Mouse (Mus musculus) stomach, embryonic 15.5 days (tissue): ENCODE data around the gene Tgfbr3. TPM values are rescaled to one million over a fixed set of nuclear protein-coding genes. Genes with fewer than 3 reads are reported as not detected.
A peak's percentile ranks its signal among the peaks of the same experiment; 100 is the strongest.
"Not testable (repeated sequence)": the region's sequence is repeated elsewhere in the genome, so short reads cannot be mapped to it uniquely, and the experiment has no call there.

Source experiments
- ATAC-seq: fragments of 200-750 bp; cut with Nextera tagmentation; 2 replicates; pipeline ENCODE4 v1.8.0; 2017; ENCODE audit warnings: low read depth, moderate number of reproducible peaks, moderate TSS enrichment; ENCODE audit not compliant: insufficient read depth, low FRiP score
- H3K27ac ChIP-seq: fragments of 300-500 bp; sonication (generic); 2 replicates; pipeline ENCODE4 v1.5.1; 2015; ENCODE audit warnings: mild to moderate bottlenecking, inconsistent platforms
- H3K27me3 ChIP-seq: fragments of 300-500 bp; sonication (generic); replicated peaks from 2 replicates; pipeline ENCODE4 v1.6.1; 2015; ENCODE audit warnings: inconsistent platforms
- H3K36me3 ChIP-seq: fragments of 300-500 bp; sonication (generic); 2 replicates; pipeline ENCODE4 v1.6.1; 2015; ENCODE audit warnings: inconsistent platforms
- H3K4me1 ChIP-seq: fragments of 300-500 bp; sonication (generic); 2 replicates; pipeline ENCODE4 v1.6.1; 2015; ENCODE audit warnings: inconsistent platforms
- H3K4me2 ChIP-seq: fragments of 300-500 bp; sonication (generic); 2 replicates; pipeline ENCODE4 v1.6.1; 2015; ENCODE audit warnings: mild to moderate bottlenecking, inconsistent platforms
- H3K4me3 ChIP-seq: fragments of 300-500 bp; sonication (generic); replicated peaks from 2 replicates; pipeline ENCODE4 v1.5.1; 2015; ENCODE audit warnings: inconsistent platforms
- H3K9ac ChIP-seq: fragments of 300-500 bp; sonication (generic); 2 replicates; pipeline ENCODE4 v1.6.1; 2015; ENCODE audit warnings: inconsistent platforms
- H3K9me3 ChIP-seq: fragments of 300-500 bp; sonication (generic); 2 replicates; pipeline ENCODE4 v1.6.1; 2016; ENCODE audit warnings: inconsistent platforms
- WGBS: fragments of 180-500 bp; shearing (Covaris S2); methylation state at CpG from one replicate; pipeline ENCODE4 v1.1.7; 2015; 5-methylcytosine and 5-hydroxymethylcytosine counted together
- polyA plus RNA-seq: library from polyadenylated mRNA; unstranded; fragments of >200 nt; fragmentation: Nextera tagmentation; extraction: Ambion mirVana; gene quantifications from 2 replicates; pipeline ENCODE4 v1.2.1, GENCODE M21; 2015

Tgfbr3 gene
- polyA plus RNA-seq, 1 experiment from 2014 or later = 20.3 TPM

GRCm38 (mm10) chr5:107233366-107234354 lies 55.8 kb downstream of the Tgfbr3 start:
- 37% methylated on average over 14 of the region's 14 CpGs for WGBS
- peaks cover 36% of the 10 kb centered on the region for H3K4me1 ChIP-seq
- H3K9me3 ChIP-seq = no peaks in the 10 kb centered on the region
- H3K27ac ChIP-seq = peak overlapping the region; percentile 3; the same call in 1 of the 2 replicates
- no peaks in the 10 kb centered on the region for H3K27me3 ChIP-seq
- no peak overlapping the region for H3K4me2 ChIP-seq
- no peak overlapping the region for H3K4me3 ChIP-seq
- no peak overlapping the region for H3K9ac ChIP-seq
- no peaks in the 10 kb centered on the region for H3K36me3 ChIP-seq
- ATAC-seq = no peak; the same call in 1 of the 2 replicates

GRCm38 (mm10) chr5:107230189-107230588 lies 59.2 kb downstream of the Tgfbr3 start:
- no peak for ATAC-seq
- peaks cover 14% of the 10 kb centered on the region for H3K4me1 ChIP-seq
- no peaks in the 10 kb centered on the region for H3K9me3 ChIP-seq
- no peak overlapping the region for H3K4me2 ChIP-seq
- 71% methylated on average over 6 of the region's 6 CpGs for WGBS
- H3K36me3 ChIP-seq = no peaks in the 10 kb centered on the region
- no peak overlapping the region for H3K4me3 ChIP-seq
- H3K27ac ChIP-seq = no peak overlapping the region
- no peak overlapping the region for H3K9ac ChIP-seq
- no peaks in the 10 kb centered on the region for H3K27me3 ChIP-seq

GRCm38 (mm10) chr5:107229037-107229436 lies 60.4 kb downstream of the Tgfbr3 start:
- WGBS = 70% methylated on average over 9 of the region's 9 CpGs
- Histone ChIP-seq H3K36me3 (no peaks in the 10 kb centered on the region), H3K27me3 (no peaks in the 10 kb centered on the region), H3K4me2 (no peak overlapping the region), H3K9me3 (no peaks in the 10 kb centered on the region), H3K4me1 (peaks cover 4% of the 10 kb centered on the region), H3K4me3 (no peak overlapping the region), H3K9ac (no peak overlapping the region), H3K27ac (no peak overlapping the region)
- no peak for ATAC-seq

- peaks cover 2% of the 10 kb centered on the region; the same call in 1 of the 2 replicates for H3K4me1 ChIP-seq
- H3K27ac ChIP-seq = no peak overlapping the region
- H3K9me3 ChIP-seq = no peaks in the 10 kb centered on the region
- H3K36me3 ChIP-seq = no peaks in the 10 kb centered on the region
- no peak for ATAC-seq
- H3K27me3 ChIP-seq = no peaks in the 10 kb centered on the region
- no peak overlapping the region for H3K9ac ChIP-seq
- H3K4me2 ChIP-seq = no peak overlapping the region
- H3K4me3 ChIP-seq = no peak overlapping the region
These were observed 61.8 kb downstream of the Tgfbr3 start for GRCm38 (mm10) chr5:107227580-107227979.

- Histone ChIP-seq H3K9me3 (no peaks in the 10 kb centered on the region), H3K4me1 (peaks cover 6% of the 10 kb centered on the region; the same call in 1 of the 2 replicates), H3K27me3 (no peaks in the 10 kb centered on the region), H3K27ac (no peak overlapping the region), H3K4me3 (no peak overlapping the region), H3K9ac (no peak overlapping the region), H3K36me3 (no peaks in the 10 kb centered on the region), H3K4me2 (no peak overlapping the region)
- WGBS = 72% methylated on average over 7 of the region's 7 CpGs
- no peak for ATAC-seq
These were observed 64.5 kb downstream of the Tgfbr3 start for GRCm38 (mm10) chr5:107224820-107225417.

GRCm38 (mm10) chr5:107224151-107224550 lies 65.3 kb downstream of the Tgfbr3 start:
- WGBS = 45% methylated on average over 5 of the region's 5 CpGs
- Histone ChIP-seq H3K4me2 (no peak overlapping the region), H3K27me3 (no peaks in the 10 kb centered on the region), H3K9ac (no peak overlapping the region), H3K4me1 (peaks cover 6% of the 10 kb centered on the region; the same call in 1 of the 2 replicates), H3K4me3 (no peak overlapping the region), H3K9me3 (no peaks in the 10 kb centered on the region), H3K27ac (no peak overlapping the region), H3K36me3 (no peaks in the 10 kb centered on the region)
- ATAC-seq = no peak

GRCm38 (mm10) chr5:107223483-107223882 lies 65.9 kb downstream of the Tgfbr3 start:
- not testable (repeated sequence) for H3K4me2 ChIP-seq, H3K27me3 ChIP-seq, H3K9me3 ChIP-seq, H3K9ac ChIP-seq, H3K4me1 ChIP-seq, H3K4me3 ChIP-seq, ATAC-seq, H3K27ac ChIP-seq, H3K36me3 ChIP-seq
- WGBS = 87% methylated on average over 2 of the region's 2 CpGs

- no peaks in the 10 kb centered on the region for H3K27me3 ChIP-seq
- WGBS = 66% methylated on average over 9 of the region's 9 CpGs
- H3K9me3 ChIP-seq = no peaks in the 10 kb centered on the region
- no peaks in the 10 kb centered on the region for H3K36me3 ChIP-seq
- no peak overlapping the region for H3K9ac ChIP-seq
- no peak overlapping the region for H3K4me3 ChIP-seq
- ATAC-seq = no peak
- no peak overlapping the region for H3K4me2 ChIP-seq
- H3K27ac ChIP-seq = peak overlapping the region; percentile 48; the same call in 1 of the 2 replicates
- peaks cover 6% of the 10 kb centered on the region; the same call in 1 of the 2 replicates for H3K4me1 ChIP-seq
These were observed 66.4 kb downstream of the Tgfbr3 start for GRCm38 (mm10) chr5:107223029-107223428.

- Histone ChIP-seq H3K9me3 (no peaks in the 10 kb centered on the region), H3K9ac (no peak overlapping the region), H3K27me3 (no peaks in the 10 kb centered on the region), H3K36me3 (no peaks in the 10 kb centered on the region), H3K4me3 (no peak overlapping the region), H3K27ac (peak overlapping the region; percentile 48), H3K4me1 (peaks cover 10% of the 10 kb centered on the region; the same call in 1 of the 2 replicates), H3K4me2 (no peak overlapping the region)
- ATAC-seq = no peak
- WGBS = 67% methylated on average over 1 of the region's 1 CpGs
These were observed 66.8 kb downstream of the Tgfbr3 start for GRCm38 (mm10) chr5:107222670-107223005.

GRCm38 (mm10) chr5:107221892-107222669 lies 67.3 kb downstream of the Tgfbr3 start:
- Histone ChIP-seq H3K27ac (peak overlapping the region; percentile 48), H3K9ac (no peak overlapping the region), H3K36me3 (no peaks in the 10 kb centered on the region), H3K4me1 (peaks cover 15% of the 10 kb centered on the region), H3K27me3 (no peaks in the 10 kb centered on the region), H3K4me2 (no peak overlapping the region), H3K9me3 (no peaks in the 10 kb centered on the region), H3K4me3 (no peak overlapping the region)
- WGBS = 69% methylated on average over 17 of the region's 17 CpGs
- ATAC-seq = no peak

GRCm38 (mm10) chr5:107220936-107221335 lies 68.5 kb downstream of the Tgfbr3 start:
- Histone ChIP-seq H3K9me3 (no peaks in the 10 kb centered on the region), H3K36me3 (no peaks in the 10 kb centered on the region), H3K27me3 (no peaks in the 10 kb centered on the region), H3K27ac (no peak overlapping the region), H3K4me2 (no peak overlapping the region), H3K4me1 (peaks cover 18% of the 10 kb centered on the region), H3K9ac (no peak overlapping the region), H3K4me3 (no peak overlapping the region)
- WGBS = 41% methylated on average over 5 of the region's 5 CpGs
- no peak for ATAC-seq
